Mouse (Mus musculus): Measurements from ENCODE around the gene Erich3. TPM values are rescaled to one million over a fixed set of nuclear protein-coding genes. Genes with fewer than 3 reads are reported as not detected.

The Erich3 gene
- total and polyA plus RNA-seq, 3 experiments: not detected

GRCm38 (mm10) chr3:154793571-154793970 is 129.9 kb downstream of the Erich3 start:
- Histone ChIP-seq H3K9me3 (replicated peaks; ENCODE audit: insufficient read depth, low read length) (no peaks in the 10 kb centered on the region), H3K27ac (ENCODE audit: control insufficient read depth, low read depth, low read length) (no peak overlapping the region), H3K27me3 (ENCODE audit: control insufficient read depth in 1 of 2, insufficient read depth in 2 of 2, low read length in 2 of 2) (no peaks in the 10 kb centered on the region), H3K4me3 (ENCODE audit: control insufficient read depth in 1 of 2, insufficient read depth in 1 of 2, low read depth in 2 of 2, low read length in 2 of 2) (no peak overlapping the region), H3K36me3 (ENCODE audit: control insufficient read depth in 1 of 2, insufficient read depth in 2 of 2, low read length in 2 of 2) (no peaks in the 10 kb centered on the region), H3K9ac (ENCODE audit: control insufficient read depth, low read depth, low read length, poor library complexity, severe bottlenecking) (no peak overlapping the region), H3K79me2 (ENCODE audit: control insufficient read depth, insufficient read depth, low read length, poor library complexity) (no peaks in the 10 kb centered on the region), H3K4me1 (ENCODE audit: control insufficient read depth in 1 of 2, insufficient read depth in 2 of 2, low read length in 2 of 2) (no peaks in the 10 kb centered on the region)
- DNase-seq (ENCODE audit: low read depth, low spot score): no peak
- no peak for TF ChIP-seq ELF1 (IDR thresholded peaks at IDR 0.05; ENCODE audit: low read depth, low read length)
- TF ChIP-seq RCOR1 (IDR thresholded peaks at IDR 0.05; ENCODE audit: low read depth, low read length): no peak
- no peak for TF ChIP-seq RAD21 (IDR thresholded peaks at IDR 0.05; ENCODE audit: low read depth, low read length)
- TF ChIP-seq NELFE (IDR thresholded peaks at IDR 0.05; ENCODE audit: low read depth, low read length): no peak
- no peak for TF ChIP-seq JUND (IDR thresholded peaks at IDR 0.05; ENCODE audit: low read depth, low read length)
- TF ChIP-seq MAZ (IDR thresholded peaks at IDR 0.05; ENCODE audit: low read depth, low read length): no peak
- TF ChIP-seq POLR2AphosphoS5 (IDR thresholded peaks at IDR 0.05; ENCODE audit: borderline replicate concordance, low read depth, low read length): no peak
- no peak for TF ChIP-seq POLR2A (IDR thresholded peaks at IDR 0.05; ENCODE audit: control insufficient read depth in 1 of 2, insufficient read depth in 1 of 2, low read depth in 1 of 2, low read length in 2 of 2, poor library complexity in 1 of 2)
- no peak for TF ChIP-seq USF2 (IDR thresholded peaks at IDR 0.05; ENCODE audit: borderline replicate concordance in 1 of 2, insufficient read depth in 1 of 2, low read depth in 1 of 2, low read length in 2 of 2)
- no peak for TF ChIP-seq HCFC1 (IDR thresholded peaks at IDR 0.05; ENCODE audit: low read depth, low read length)
- TF ChIP-seq MAX (IDR thresholded peaks at IDR 0.05; ENCODE audit: low read length): no peak
- no peak for TF ChIP-seq ZKSCAN1 (IDR thresholded peaks at IDR 0.05; ENCODE audit: low read depth, low read length)
- no peak for TF ChIP-seq CHD1 (IDR thresholded peaks at IDR 0.05; ENCODE audit: low read depth, low read length)
- no peak for TF ChIP-seq EP300 (IDR thresholded peaks at IDR 0.05; ENCODE audit: low read depth in 1 of 2, low read length in 2 of 2)

- no peaks in the 10 kb centered on the region for H3K36me3 ChIP-seq (ENCODE audit: control insufficient read depth in 1 of 2, insufficient read depth in 2 of 2, low read length in 2 of 2)
- no peak overlapping the region for H3K27ac ChIP-seq (ENCODE audit: control insufficient read depth, low read depth, low read length)
- no peaks in the 10 kb centered on the region for H3K9me3 ChIP-seq (replicated peaks; ENCODE audit: insufficient read depth, low read length)
- no peaks in the 10 kb centered on the region for H3K79me2 ChIP-seq (ENCODE audit: control insufficient read depth, insufficient read depth, low read length, poor library complexity)
- no peak overlapping the region for H3K4me3 ChIP-seq (ENCODE audit: control insufficient read depth in 1 of 2, insufficient read depth in 1 of 2, low read depth in 2 of 2, low read length in 2 of 2)
- TF ChIP-seq MAFK (IDR thresholded peaks at IDR 0.05; ENCODE audit: borderline replicate concordance, low read depth, low read length) (no peak), JUND (IDR thresholded peaks at IDR 0.05; ENCODE audit: low read depth, low read length) (no peak), MEF2A (IDR thresholded peaks at IDR 0.05; ENCODE audit: extremely low read depth, insufficient replicate concordance, low read depth, low read length, poor library complexity, severe bottlenecking) (no peak), MAZ (IDR thresholded peaks at IDR 0.05; ENCODE audit: low read depth, low read length) (no peak), MYC (IDR thresholded peaks at IDR 0.05; ENCODE audit: low read depth, low read length) (no peak), CHD1 (IDR thresholded peaks at IDR 0.05; ENCODE audit: low read depth, low read length) (no peak), ZNF384 (IDR thresholded peaks at IDR 0.05; ENCODE audit: low read depth, low read length) (no peak), TBP (IDR thresholded peaks at IDR 0.05; ENCODE audit: low read depth, low read length) (no peak), RAD21 (IDR thresholded peaks at IDR 0.05; ENCODE audit: low read depth, low read length) (no peak), RCOR1 (IDR thresholded peaks at IDR 0.05; ENCODE audit: low read depth, low read length) (no peak), MYB (IDR thresholded peaks at IDR 0.05; ENCODE audit: low read depth, low read length) (no peak), TCF12 (IDR thresholded peaks at IDR 0.05; ENCODE audit: low read depth, low read length) (no peak), SIN3A (IDR thresholded peaks at IDR 0.05; ENCODE audit: low read length) (no peak)
- no peaks in the 10 kb centered on the region for H3K4me1 ChIP-seq (ENCODE audit: control insufficient read depth in 1 of 2, insufficient read depth in 2 of 2, low read length in 2 of 2)
- no peak for DNase-seq (ENCODE audit: low read depth, low spot score)
- H3K9ac ChIP-seq (ENCODE audit: control insufficient read depth, low read depth, low read length, poor library complexity, severe bottlenecking): no peak overlapping the region
- H3K27me3 ChIP-seq (ENCODE audit: control insufficient read depth in 1 of 2, insufficient read depth in 2 of 2, low read length in 2 of 2): no peaks in the 10 kb centered on the region
These were observed 135.1 kb downstream of the Erich3 start for GRCm38 (mm10) chr3:154798806-154799205.

Data from MEL (cell line).